Mouse (Mus musculus): ENCODE data around the gene Clec16a. TPM values are rescaled to one million over a fixed set of nuclear protein-coding genes. Genes with fewer than 3 reads are reported as not detected.

Gene Clec16a
- total RNA-seq, 4 experiments from 2014 or later: 55.6 to 90.9 (median 70.4) TPM

DNA sequence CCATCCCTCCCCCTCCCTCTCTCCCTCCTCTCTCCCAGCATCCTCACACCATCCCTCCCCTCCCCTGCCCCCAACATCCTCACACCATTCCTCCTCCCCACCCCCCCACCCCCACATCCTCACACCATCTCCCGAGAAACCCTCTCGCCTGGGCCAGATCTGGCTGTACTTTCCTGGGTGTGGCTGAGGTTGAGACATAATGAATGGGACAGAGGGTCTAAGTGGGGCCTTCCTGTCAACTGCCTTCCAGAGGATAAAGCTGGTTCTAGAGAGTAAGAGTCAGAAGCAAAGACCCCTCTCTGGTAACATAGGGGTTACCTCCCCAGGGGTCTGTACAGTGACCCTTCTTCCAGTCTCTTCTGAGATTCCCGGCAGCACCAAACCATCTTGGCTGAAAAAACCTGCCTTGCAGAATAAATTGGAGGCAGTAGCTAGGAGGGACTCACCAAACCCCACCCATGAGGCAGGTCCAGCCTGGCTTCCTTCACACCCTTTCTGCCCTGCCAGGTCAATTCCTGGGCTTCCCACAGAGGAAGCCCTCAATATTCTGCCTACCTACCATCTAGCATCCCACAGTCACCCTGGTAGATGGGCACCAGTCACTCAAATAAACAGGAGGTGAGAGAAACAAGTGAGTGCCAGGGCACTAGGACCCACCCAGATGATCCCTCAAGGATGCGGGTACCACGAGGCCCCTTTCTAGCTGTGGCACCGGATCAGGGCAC is 218.6 kb downstream of the Clec16a start:
- no peak for DNase-seq (ENCODE audit: low spot score in 2 of 2)

DNA sequence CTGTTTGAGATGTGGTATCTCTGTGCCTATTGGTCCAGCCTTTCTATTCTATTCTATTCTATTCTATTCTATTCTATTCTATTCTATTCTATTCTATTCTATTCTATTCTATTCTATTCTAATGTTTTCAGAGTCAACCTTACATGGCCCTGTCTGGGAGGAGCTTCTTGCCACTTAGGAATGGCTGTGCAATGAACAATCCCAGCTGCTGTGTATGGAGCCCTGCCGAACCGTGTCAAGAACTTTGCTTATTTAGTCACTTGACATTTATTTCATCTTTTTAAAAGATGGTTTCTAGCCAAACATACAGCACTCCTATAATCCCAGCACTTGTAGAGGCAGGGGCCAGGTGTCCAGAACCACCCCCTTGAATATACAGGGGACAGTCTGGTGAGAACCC is 219.2 kb downstream of the Clec16a start:
- no peak for DNase-seq (ENCODE audit: low spot score in 2 of 2)

DNA sequence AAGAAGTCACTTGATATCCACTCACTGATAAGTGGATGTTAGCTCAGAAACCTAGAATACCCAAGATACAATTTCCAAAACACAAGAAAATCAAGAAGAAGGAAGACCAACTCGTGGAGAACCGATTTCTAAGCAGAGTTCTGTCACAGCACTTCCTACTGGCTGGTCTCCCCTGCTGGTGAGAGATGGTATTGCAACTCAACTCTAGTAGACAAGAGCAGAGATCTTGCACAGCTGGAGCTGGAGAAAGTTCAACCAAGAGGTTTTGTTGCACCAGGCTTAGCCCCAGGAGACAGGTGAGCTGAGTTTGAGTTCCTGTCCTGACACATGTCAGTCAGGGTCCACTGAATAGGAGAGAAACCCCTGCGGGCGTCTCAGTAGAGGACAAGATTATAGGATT is 222.0 kb downstream of the Clec16a start:
- DNase-seq (ENCODE audit: low spot score in 2 of 2): peak in 1 of 2 experiments; percentile 42

DNA sequence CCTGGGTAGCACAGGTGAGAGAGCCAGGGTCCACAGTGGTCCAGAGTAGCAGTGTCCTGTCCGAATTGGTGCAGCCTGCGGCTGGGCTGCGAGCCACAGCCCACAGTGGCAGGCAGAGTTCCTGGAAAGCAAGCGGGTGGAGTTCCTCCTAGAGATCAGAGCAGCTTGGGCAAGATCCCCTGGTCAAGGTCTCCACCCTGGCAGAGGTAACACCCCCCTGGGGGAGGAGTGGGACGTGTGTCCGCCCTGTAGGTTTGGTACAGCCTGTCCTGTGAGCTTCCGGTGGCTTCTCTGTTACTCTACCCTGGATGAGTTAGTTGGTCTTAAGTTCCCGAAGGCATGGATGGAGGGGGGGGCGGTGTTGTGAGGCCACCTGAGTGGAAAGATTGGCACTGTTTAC is 223.7 kb downstream of the Clec16a start:
- no peak for DNase-seq (ENCODE audit: low spot score in 2 of 2)

DNA sequence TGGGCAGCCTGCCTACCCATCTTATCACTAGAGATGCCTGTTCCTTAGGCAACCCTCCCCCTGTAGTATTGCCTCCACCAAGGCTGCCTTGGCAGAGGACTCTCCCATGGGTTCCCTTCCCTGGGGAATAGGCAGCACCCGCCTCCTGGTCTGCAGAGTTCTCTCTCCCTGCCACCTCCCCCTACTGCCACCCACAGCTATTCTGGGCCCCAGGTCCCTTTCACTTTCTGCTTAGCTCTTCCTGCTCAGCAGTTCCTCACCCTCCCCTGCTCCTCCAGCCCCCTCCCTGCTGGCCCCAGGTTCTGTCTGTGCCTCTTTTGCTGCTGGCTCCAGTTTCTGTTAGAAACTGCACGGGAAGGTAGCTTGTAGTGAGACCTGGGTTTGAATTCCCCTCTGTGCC is 224.5 kb downstream of the Clec16a start:
- no peak for DNase-seq (ENCODE audit: low spot score in 2 of 2)

DNA sequence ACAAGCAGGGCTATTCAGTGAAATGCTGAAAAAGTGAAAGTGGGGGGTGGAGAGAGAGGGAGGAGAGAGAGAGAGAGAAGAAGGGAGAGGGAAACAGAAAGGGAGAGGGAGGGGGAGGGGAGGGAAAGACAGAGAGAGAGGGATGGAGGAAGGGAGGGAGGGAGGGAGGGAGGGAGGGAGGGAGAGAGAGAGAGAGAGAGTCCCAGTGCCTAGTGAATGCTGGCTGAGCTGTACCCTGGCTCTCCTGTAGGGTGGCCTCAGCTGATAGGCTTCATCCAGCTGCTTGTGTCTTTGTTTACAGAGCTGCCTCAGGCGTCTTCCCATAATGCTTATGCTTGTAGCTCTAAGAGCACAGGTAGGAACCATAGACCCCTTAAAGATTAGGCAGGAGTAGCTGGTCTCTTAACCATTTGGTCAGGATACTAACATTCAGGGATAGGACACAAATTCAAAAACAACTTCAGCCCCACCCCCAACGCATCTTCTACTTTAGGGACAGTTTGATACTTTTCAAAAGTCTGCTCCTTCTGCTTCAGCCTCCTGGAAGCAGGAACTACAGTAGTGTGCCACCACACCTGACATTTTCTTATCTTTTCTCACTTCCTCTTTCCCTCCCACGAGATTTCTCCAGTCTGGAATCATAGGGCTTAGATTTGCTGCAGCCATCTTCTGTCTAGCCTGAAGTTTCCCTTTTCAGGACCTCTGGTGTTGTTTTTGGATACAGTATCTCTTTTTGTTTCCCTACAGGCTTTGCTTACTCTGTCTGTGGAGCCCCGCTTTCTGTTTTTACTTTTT is 225.6 kb downstream of the Clec16a start:
- DNase-seq (ENCODE audit: low spot score in 2 of 2): no peak

DNA sequence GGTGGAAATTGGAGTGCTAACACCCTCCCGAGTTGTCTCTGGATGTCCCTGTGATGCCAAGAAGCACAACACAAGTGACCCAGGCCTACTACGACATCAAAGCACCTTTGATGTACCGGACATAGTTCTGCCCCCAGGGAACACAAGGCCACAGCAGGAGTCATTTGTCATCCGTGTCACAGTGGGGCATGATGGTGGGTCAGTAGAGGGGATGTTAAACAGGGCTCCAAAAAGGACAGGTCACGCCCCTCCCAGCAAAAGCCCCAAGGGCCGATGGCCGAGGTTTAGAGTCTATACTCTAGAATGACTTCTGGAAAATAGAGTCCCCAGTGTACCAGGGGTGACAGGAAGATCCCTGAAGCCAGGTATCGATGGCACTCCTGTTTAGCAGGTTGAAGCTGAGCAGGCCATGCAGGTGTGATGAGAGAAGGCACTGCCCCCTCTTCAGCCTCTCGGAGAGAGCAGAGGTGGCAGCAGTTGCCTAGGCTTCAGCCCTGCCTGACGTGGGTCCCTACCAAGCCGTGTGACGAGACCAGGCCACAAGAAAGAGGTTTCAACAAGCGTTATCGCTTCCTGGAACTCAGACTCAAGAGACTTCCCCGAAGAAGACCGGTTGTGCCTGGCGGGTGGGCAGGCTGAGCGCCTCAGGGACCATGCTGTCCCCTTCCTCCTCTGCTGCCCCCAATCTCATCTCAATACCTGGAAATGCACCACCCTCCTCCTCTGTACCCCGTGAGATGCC is 226.8 kb downstream of the Clec16a start:
- DNase-seq (ENCODE audit: low spot score in 2 of 2): no peak

DNA sequence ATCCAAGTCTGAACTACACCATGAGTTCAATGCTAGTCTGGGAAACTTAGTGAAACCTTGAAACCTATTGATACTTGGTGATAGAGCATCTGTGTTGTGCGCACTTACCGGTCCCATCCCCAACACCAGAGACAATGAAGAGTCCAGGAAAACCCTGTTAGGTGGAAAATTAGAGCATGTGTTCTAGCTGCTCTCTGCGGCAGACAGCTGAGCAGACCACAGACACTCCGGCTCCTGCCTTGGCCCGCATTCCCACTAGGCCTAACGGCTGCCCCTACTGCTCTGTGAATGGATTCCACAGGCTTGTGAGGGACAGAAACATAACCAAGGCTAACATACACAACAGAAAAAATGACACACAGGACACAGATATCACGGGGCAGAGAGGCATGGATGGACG is 228.4 kb downstream of the Clec16a start:
- no peak for DNase-seq (ENCODE audit: low spot score in 2 of 2)

DNA sequence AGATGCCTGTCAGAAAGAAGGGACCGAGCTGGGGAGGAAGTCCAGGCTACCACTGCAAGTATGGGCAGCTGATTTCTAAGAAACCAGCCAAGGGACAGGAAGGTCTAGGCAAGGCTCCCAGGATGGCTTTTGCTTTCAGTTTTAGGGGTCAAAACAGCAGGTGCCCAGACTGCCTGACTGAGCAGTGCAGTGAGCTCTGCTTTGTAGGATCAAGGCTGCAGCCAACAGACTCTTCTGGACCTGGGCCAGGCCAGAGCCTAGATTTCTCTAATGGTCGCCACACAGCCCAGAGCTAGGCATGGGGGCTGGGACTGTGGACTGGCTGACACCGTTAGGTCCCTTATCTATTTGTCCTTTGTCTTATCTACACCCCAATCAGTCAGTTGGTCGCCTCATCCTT is 229.6 kb downstream of the Clec16a start:
- DNase-seq (ENCODE audit: low spot score in 2 of 2): no peak

DNA sequence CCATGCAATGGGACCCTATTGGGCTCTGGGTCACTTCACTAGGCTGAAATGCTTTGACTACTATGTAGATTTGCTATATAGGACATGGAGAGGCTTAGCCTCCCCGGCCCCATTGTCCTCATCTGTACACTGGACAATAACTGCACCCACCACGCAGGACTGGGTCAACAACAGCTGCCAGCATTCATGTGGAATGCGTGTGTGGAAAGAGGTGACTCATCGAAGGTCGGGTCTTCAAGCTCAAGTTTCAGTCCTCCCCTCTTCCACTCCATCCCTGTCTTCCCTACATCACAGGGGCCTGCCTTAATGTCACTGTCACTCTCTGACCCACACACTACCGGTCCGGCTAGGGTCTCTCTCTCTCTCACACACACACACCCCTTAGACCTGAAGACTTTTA is 231.2 kb downstream of the Clec16a start:
- no peak for DNase-seq (ENCODE audit: low spot score in 2 of 2)

DNA sequence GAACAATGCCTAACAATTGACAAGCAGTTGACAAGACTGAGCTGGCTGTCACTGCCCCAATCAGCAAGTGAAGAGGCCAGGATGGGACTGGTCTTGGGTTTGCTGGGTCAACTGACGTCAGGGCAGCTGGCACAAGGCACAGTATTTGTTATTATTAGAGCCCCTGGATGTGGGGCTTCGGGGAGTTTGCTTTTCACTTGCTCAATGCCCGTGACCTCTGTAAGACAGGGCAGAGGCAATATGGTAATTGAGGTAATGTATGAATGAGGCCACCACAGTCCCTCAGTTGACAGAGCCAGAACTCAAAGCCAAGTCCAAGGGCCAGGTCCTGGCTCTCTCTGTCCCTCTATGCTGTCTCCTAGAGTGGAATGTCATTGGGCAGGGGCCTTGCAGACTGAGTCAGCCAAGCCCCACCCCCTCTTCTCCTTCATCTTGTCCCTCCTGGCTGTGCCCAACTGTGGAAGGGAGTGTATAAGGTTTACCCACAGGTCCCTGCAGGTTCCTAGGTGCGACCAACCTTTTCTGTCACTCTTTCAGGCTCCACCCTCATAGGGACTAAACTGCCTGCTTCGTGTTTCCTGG is 232.5 kb downstream of the Clec16a start:
- no peak for DNase-seq (ENCODE audit: low spot score in 2 of 2)

DNA sequence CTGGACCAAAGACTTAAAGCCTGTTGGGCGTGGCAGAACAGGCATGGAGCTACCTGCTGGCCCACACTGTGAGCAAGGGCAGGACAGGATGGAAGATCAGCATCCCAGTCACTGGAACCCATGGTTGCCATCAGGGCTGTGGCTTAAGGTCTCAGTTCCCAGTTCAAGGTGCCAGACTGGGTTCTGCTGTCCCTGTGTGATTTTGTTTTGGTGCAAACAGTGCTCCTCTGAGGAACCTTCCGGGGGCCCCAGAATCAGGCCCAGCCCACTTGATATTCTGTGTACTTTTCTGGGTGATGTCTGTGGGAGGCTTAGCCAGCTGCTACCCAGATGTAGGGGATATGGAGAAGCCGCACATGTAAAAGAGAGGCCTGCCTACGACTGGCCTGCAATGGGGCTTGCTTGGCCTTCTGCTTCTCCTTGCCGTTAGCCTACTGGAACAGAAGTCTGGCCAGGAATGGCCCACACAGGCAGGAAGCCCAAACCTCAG is 235.5 kb downstream of the Clec16a start:
- DNase-seq (ENCODE audit: low spot score in 2 of 2): no peak

DNA sequence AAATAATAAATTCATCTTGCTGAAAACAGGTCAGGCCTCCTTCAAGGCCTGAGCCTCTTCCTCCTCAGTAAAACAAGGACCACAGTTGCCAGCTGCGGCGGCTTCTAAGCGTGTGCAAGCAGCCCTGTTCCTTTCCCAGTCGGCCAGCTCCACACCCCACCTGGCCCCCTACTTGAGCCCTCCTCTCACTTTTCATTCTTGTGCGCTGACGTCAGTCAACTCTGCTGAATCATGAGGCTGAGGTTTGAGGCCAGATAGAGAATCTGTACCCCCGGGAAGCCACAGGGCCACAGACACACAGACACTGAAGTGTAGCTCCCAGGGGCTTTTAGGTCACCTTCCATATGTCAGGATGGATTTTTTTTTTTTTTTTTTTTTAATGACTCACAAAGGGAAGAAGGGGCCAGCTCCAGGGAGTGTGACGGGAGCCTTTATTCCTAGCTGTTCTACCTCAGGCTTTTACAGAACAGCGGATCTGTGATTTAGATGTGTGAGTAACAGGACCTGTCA is 236.8 kb downstream of the Clec16a start:
- no peak for DNase-seq (ENCODE audit: low spot score in 2 of 2)

DNA sequence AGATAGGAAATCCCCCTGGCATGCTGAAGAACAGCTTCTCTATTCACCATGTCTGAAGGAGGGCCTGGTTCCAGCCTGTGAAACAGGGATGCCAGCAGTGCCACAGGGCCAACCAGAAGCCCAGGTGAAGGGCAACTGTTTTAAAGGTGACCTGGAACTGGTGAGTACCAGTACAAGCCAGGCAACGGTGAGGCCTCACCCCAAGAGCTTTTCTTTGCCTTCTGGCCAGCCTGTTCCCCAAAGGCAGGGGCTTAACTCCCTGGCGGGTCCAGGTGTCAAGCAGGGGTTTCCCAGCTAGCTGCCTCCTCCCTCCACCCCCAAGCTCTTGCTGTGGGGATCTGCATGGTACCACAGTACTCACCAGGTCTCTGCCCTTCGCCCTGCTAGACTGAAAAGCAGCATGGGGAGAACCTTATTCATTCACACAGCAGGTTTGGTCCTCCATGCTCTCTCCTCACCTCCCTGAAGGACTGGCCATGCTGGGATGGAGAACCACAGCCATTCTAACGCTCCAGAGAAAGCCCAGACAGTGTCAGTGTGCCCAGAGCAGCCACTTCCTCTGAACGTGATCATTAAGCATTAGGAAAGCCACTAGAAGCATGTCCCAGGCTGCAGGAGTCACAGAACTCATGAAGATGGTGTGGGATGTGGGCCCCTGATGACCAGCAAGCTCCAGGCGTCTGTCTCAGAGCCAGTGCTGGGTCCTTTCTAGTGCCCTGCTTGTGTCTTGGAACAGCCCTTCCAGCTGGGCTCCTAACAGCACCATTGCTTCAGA is 237.4 kb downstream of the Clec16a start:
- DNase-seq (ENCODE audit: low spot score in 2 of 2): no peak

DNA sequence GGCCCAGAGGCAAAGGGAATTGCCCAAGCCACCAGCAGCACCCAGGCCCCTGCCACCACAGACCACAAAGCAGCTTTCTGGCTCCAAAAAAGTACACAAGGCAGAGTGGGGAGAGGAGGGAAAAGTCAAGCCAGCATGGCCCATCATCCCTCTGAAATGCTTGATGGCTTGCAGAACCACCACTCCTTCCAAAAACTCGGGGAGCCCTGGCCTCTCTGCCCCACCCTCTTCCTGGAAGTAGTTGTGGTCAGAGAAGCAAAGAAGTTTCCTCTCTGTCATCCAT is 238.0 kb downstream of the Clec16a start:
- no peak for DNase-seq (ENCODE audit: low spot score in 2 of 2)

DNA sequence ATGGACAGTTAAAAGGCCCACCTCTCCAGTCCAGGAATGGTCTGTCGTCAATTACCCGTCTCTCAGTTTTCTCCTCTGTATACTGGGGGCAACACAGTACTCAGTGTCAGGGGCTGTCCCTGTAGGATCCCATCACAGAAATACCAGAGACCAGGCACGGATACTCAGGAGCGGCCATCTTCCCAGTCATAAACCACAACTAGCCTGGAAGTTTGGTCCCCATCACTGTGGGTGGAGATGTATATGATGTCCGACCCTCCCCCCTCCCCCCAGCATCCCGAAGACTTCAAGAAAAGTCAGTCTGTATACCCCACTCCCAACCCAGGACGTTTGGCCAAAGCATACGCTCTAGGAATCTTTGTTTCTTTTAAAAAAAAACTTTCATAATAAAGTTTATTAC is 238.3 kb downstream of the Clec16a start:
- DNase-seq (ENCODE audit: low spot score in 2 of 2): no peak

DNA sequence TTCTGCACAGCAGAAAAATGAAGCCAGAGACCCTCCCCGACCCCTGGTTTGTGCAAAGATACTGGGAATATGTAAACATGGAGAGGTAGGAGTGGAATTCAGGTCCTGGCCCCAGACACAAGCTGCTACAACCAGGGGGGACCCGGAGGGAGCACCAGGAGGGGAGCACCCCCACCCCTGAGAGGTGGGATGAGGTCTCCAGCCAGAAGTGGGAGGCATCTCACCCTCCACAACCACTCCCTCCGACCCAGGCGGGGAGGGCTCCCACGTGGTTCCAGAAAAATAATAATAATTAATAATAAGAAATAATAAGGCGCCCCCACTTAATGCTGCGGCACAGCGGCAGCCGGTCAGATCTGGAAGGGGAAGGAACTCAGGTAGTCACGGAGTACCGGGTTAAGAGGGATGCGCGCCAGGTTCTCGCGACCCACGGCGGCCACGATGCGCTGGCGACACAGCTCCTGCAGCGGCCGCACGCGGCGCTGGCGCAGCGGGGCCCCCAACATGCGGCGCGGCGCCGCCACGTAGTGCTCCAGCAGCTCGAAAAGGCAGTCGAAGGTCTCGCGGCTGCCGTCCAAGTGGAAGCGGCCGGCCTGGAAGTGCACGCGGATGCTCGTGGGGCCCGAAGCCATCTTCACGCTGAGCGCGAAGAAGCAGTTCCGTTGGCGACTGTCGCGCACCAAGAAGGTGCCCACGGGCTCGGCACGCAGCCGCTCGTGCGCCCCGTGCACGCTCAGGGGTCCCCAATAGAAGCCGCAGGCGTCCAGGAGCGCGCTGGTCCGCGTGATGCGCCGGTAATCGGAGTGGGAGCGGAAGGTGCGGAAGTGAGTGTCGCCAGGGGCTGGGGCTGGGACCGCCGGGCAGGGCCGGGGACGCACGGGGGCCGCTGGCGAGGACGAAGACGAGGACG is 239.0 kb downstream of the Clec16a start:
- peak; percentile 7 to 20 for DNase-seq (ENCODE audit: low spot score in 2 of 2)

DNA sequence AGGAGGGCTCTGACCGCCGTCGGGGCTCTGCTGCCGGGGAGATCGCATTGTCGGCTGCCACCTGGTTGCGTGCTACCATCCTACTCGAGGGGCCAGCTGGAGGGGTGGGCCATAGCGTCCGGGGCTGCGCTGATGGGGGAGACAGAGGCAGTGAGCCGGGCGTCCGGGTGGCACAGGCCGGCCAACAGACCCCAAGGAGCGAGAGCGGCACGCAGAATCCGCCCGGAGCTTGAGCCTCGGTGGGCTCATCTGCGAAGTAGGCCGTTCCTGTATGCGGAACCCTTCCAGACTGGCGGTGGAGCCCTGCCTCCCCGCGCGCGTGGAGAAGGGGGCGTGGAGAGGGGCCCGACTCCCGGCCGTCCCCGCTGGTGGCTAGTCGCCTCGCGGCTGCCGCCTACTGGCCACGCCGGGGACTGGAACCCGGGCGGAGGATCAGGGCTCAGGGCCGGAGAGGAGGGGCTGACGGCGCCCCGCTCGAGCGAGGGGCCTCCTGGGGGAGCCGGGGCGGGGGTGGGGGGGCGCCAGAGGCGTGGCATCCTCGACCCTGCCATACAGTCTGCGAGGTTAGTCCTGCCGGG is 239.7 kb downstream of the Clec16a start:
- DNase-seq (ENCODE audit: low spot score in 2 of 2): peak; percentile 88 to 89

Measured in gastrocnemius, adult 8-10 months (tissue).